Mouse (Mus musculus) forebrain, embryonic 13.5 days (tissue): ENCODE data around the gene Sstr3. TPM values are rescaled to one million over a fixed set of nuclear protein-coding genes. Genes with fewer than 3 reads are reported as not detected.

Experiments
- ATAC-seq: fragments of 200-750 bp; cut with Nextera tagmentation; 2 replicates; pipeline ENCODE4 v1.8.0; 2017
- H3K27ac ChIP-seq: fragments of 300-500 bp; sonication (generic); 2 replicates; pipeline ENCODE4 v1.5.1; 2015; ENCODE audit warnings: inconsistent platforms, mild to moderate bottlenecking, moderate library complexity
- H3K27me3 ChIP-seq: fragments of 300-500 bp; sonication (generic); 2 replicates; pipeline ENCODE4 v1.6.1; 2015; ENCODE audit warnings: mild to moderate bottlenecking, inconsistent platforms
- H3K36me3 ChIP-seq: fragments of 300-500 bp; sonication (generic); 2 replicates; pipeline ENCODE4 v1.6.1; 2015; ENCODE audit warnings: mild to moderate bottlenecking, inconsistent platforms; ENCODE audit not compliant: poor library complexity, severe bottlenecking
- H3K4me1 ChIP-seq: fragments of 300-500 bp; sonication (generic); 2 replicates; pipeline ENCODE4 v1.6.1; 2015; ENCODE audit warnings: inconsistent platforms
- H3K4me2 ChIP-seq: fragments of 300-500 bp; sonication (generic); 2 replicates; pipeline ENCODE4 v1.6.1; 2015; ENCODE audit warnings: inconsistent platforms, mild to moderate bottlenecking, moderate library complexity
- H3K4me3 ChIP-seq: fragments of 300-500 bp; sonication (generic); 2 replicates; pipeline ENCODE4 v1.5.1; 2015; ENCODE audit warnings: mild to moderate bottlenecking, inconsistent platforms
- H3K9ac ChIP-seq: fragments of 300-500 bp; sonication (generic); 2 replicates; pipeline ENCODE4 v1.6.1; 2015; ENCODE audit warnings: mild to moderate bottlenecking, inconsistent platforms
- H3K9me3 ChIP-seq: fragments of 300-500 bp; sonication (generic); replicated peaks from 2 replicates; pipeline ENCODE4 v1.6.1; 2016; ENCODE audit warnings: inconsistent platforms
- WGBS: fragments of 180-500 bp; shearing (Covaris S2); methylation state at CpG from one replicate; pipeline ENCODE4 v1.1.7; 2015; 5-methylcytosine and 5-hydroxymethylcytosine counted together
- polyA plus RNA-seq: library from polyadenylated mRNA; unstranded; fragments of >200 nt; fragmentation: Nextera tagmentation; extraction: Ambion mirVana; gene quantifications from 2 replicates; pipeline ENCODE4 v1.2.1, GENCODE M21; 2015

The Sstr3 gene
- polyA plus RNA-seq, 1 experiment from 2014 or later = 1.4 TPM

DNA sequence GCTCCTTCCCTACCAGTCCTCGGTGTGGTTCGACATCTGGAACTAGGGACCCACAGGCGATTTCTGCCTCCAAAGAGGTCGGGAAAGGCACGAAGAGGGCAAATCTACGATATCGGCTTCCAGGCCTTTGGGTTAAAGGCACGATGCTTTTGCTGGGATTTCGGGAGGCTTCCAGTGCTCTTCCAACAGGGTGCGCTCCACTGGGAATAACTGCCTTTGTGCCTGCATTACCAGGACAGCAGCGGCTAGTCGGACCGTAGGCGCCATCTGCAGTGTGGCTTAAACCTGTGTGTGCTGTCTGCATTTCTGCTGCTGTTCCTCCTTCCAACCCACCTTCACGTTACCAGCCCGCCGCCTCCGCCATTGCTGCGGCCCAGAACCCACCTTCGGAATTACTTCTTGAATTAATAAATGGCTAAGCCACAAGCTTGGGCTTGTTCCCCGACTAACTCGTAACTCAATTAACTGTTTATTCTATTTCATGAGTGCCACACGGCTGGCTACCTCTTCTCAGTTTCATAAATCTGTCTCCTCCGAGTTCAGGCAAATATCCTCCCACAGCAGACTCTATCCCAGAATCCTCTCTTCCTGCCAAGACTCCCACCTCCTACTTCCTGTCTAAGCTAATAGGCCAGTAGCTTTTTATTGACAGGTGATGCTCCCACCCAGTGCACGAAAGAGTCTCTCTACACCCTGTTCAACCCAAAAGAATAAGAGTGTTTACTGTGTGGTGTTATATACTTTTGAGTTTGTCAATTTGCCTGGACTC, 10.2 kb upstream of the Sstr3 start:
- no peak for ATAC-seq
- 68% methylated on average over 25 of the region's 25 CpGs for WGBS

DNA sequence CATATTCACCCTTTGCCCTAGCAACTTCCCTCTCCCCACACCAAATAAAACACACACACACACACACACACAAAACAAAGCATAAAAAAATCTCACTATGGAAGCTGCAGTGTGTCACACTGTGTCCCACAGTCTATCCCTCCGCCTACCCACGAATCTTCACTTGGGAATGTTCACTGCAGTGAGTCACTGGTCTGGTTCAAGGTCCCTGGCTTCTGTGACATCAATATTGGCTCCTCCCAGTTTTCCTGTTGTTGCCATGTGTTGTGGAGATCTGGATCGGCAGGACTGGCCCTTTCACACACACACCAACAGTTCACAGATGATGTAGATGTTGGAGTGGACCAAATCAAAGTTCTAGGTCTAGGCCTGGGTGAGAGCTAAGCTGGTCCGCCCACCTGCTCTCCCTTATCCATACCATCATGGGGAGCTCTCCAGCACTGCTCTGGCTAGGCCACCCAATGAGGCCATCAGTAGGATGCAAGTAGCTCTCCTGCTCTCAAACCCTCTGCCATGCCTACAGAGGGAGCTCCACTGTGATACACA, 4.8 kb upstream of the Sstr3 start:
- WGBS = 83% methylated on average over 4 of the region's 4 CpGs
- H3K36me3 ChIP-seq = no peaks in the 10 kb centered on the region
- H3K9me3 ChIP-seq = peaks cover 14% of the 10 kb centered on the region
- H3K4me2 ChIP-seq = no peak overlapping the region
- H3K27ac ChIP-seq = no peak overlapping the region
- H3K4me3 ChIP-seq = no peak overlapping the region
- H3K27me3 ChIP-seq = no peaks in the 10 kb centered on the region
- ATAC-seq = no peak
- H3K4me1 ChIP-seq = peaks cover 8% of the 10 kb centered on the region; the same call in 1 of the 2 replicates
- H3K9ac ChIP-seq = no peak overlapping the region

More for the DNA sequence above, 10.2 kb upstream of the Sstr3 start:
- H3K4me2 ChIP-seq = no peak overlapping the region
- H3K27me3 ChIP-seq = no peaks in the 10 kb centered on the region
- H3K9me3 ChIP-seq = peaks cover 14% of the 10 kb centered on the region
- no peaks in the 10 kb centered on the region for H3K4me1 ChIP-seq
- H3K36me3 ChIP-seq = no peaks in the 10 kb centered on the region
- no peak overlapping the region for H3K4me3 ChIP-seq
- H3K9ac ChIP-seq = no peak overlapping the region
- H3K27ac ChIP-seq = no peak overlapping the region

GRCm38 (mm10) chr15:78548711-78549110, 4.2 kb upstream of the Sstr3 start:
- Histone ChIP-seq H3K4me3 (no peak overlapping the region), H3K27ac (no peak overlapping the region), H3K36me3 (no peaks in the 10 kb centered on the region), H3K9me3 (peaks cover 14% of the 10 kb centered on the region), H3K4me1 (peaks cover 12% of the 10 kb centered on the region; the same call in 1 of the 2 replicates), H3K9ac (no peak overlapping the region), H3K4me2 (no peak overlapping the region), H3K27me3 (no peaks in the 10 kb centered on the region)
- ATAC-seq = no peak
- whole genome bisulfite sequencing = 70% methylated on average over 8 of the region's 8 CpGs

GRCm38 (mm10) chr15:78548336-78548665, 3.8 kb upstream of the Sstr3 start:
- Histone ChIP-seq H3K36me3 (no peaks in the 10 kb centered on the region), H3K9me3 (peaks cover 14% of the 10 kb centered on the region), H3K27ac (no peak overlapping the region), H3K4me3 (no peak overlapping the region), H3K4me2 (no peak overlapping the region), H3K9ac (0 out of 2 replicates have a peak overlapping the region, but pooled peaks have one; percentile 34), H3K4me1 (peaks cover 13% of the 10 kb centered on the region; the same call in 1 of the 2 replicates), H3K27me3 (no peaks in the 10 kb centered on the region)
- ATAC-seq = no peak
- WGBS = 28% methylated on average over 3 of the region's 3 CpGs

- Histone ChIP-seq H3K9ac (0 out of 2 replicates have a peak overlapping the region, but pooled peaks have one; percentile 34), H3K27me3 (no peaks in the 10 kb centered on the region), H3K27ac (no peak overlapping the region), H3K36me3 (no peaks in the 10 kb centered on the region), H3K4me1 (peaks cover 20% of the 10 kb centered on the region), H3K4me2 (no peak overlapping the region), H3K4me3 (no peak overlapping the region), H3K9me3 (peaks cover 13% of the 10 kb centered on the region)
- WGBS = 50% methylated on average over 5 of the region's 5 CpGs
- ATAC-seq = no peak
Measured at GRCm38 (mm10) chr15:78547415-78548335, 3.2 kb upstream of the Sstr3 start.

- Histone ChIP-seq H3K9ac (no peak overlapping the region), H3K4me3 (no peak overlapping the region), H3K4me1 (peaks cover 36% of the 10 kb centered on the region), H3K9me3 (peaks cover 4% of the 10 kb centered on the region), H3K27me3 (no peaks in the 10 kb centered on the region), H3K36me3 (no peaks in the 10 kb centered on the region), H3K27ac (no peak overlapping the region), H3K4me2 (no peak overlapping the region)
- WGBS = 80% methylated on average over 4 of the region's 4 CpGs
- ATAC-seq = no peak
Measured at GRCm38 (mm10) chr15:78546060-78546459, 1.6 kb upstream of the Sstr3 start.

GRCm38 (mm10) chr15:78544041-78544440, 444 bp downstream of the Sstr3 start:
- Histone ChIP-seq H3K9me3 (no peaks in the 10 kb centered on the region), H3K4me1 (peaks cover 37% of the 10 kb centered on the region), H3K27me3 (no peaks in the 10 kb centered on the region), H3K9ac (peak overlapping the region; percentile 34; the same call in 1 of the 2 replicates), H3K27ac (no peak overlapping the region), H3K36me3 (no peaks in the 10 kb centered on the region), H3K4me2 (peak overlapping the region; percentile 43), H3K4me3 (no peak overlapping the region)
- WGBS = 79% methylated on average over 15 of the region's 15 CpGs
- no peak for ATAC-seq

DNA sequence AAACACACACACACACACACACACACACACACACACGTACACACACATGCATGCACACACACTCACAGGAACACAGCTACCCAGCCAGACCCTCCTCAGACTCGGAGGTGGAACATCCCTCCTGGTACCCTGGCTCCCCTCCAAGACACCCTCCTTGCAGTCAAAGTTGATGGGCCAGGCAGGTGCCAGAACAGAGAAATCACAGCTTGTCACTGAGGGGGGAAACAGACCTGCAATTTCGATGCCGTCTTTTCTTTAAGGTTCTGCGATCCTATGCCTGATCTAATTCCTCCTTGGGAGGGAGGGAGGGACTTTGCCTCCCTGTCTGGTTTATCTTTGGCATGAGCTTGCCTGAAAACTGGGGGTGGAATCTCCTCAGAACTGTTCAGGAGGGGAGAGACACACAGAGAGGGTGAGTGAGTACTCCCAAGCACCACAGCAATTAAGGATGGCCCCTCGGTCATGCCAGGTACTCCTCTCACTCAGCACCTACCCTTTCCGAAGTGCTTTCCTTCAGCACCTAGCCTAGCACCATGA, 1.6 kb downstream of the Sstr3 start:
- no peaks in the 10 kb centered on the region for H3K9me3 ChIP-seq
- H3K4me1 ChIP-seq = peaks cover 37% of the 10 kb centered on the region
- H3K36me3 ChIP-seq = no peaks in the 10 kb centered on the region
- 54% methylated on average over 7 of the region's 7 CpGs for WGBS
- no peak overlapping the region for H3K4me3 ChIP-seq
- no peaks in the 10 kb centered on the region for H3K27me3 ChIP-seq
- H3K9ac ChIP-seq = no peak overlapping the region
- peak; percentile 52; the same call in 1 of the 2 replicates for ATAC-seq
- H3K4me2 ChIP-seq = peak overlapping the region; percentile 10
- H3K27ac ChIP-seq = peak overlapping the region; percentile 35

- Histone ChIP-seq H3K27ac (peak overlapping the region; percentile 35), H3K27me3 (no peaks in the 10 kb centered on the region), H3K9me3 (no peaks in the 10 kb centered on the region), H3K4me2 (peak overlapping the region; percentile 10; the same call in 1 of the 2 replicates), H3K9ac (no peak overlapping the region), H3K4me1 (peaks cover 37% of the 10 kb centered on the region), H3K4me3 (no peak overlapping the region), H3K36me3 (no peaks in the 10 kb centered on the region)
- ATAC-seq = no peak
- WGBS = 89% methylated on average over 3 of the region's 3 CpGs
Measured at GRCm38 (mm10) chr15:78542098-78542766, 2.3 kb downstream of the Sstr3 start.

GRCm38 (mm10) chr15:78541606-78542005, 2.9 kb downstream of the Sstr3 start:
- ATAC-seq = peak; percentile 66
- peaks cover 37% of the 10 kb centered on the region for H3K4me1 ChIP-seq
- no peak overlapping the region for H3K4me3 ChIP-seq
- 47% methylated on average over 3 of the region's 3 CpGs for WGBS
- H3K36me3 ChIP-seq = no peaks in the 10 kb centered on the region
- H3K4me2 ChIP-seq = 0 out of 2 replicates have a peak overlapping the region, but pooled peaks have one; percentile 10
- H3K27me3 ChIP-seq = no peaks in the 10 kb centered on the region
- peak overlapping the region; percentile 62 for H3K27ac ChIP-seq
- no peaks in the 10 kb centered on the region for H3K9me3 ChIP-seq
- peak overlapping the region; percentile 8; the same call in 1 of the 2 replicates for H3K9ac ChIP-seq

DNA sequence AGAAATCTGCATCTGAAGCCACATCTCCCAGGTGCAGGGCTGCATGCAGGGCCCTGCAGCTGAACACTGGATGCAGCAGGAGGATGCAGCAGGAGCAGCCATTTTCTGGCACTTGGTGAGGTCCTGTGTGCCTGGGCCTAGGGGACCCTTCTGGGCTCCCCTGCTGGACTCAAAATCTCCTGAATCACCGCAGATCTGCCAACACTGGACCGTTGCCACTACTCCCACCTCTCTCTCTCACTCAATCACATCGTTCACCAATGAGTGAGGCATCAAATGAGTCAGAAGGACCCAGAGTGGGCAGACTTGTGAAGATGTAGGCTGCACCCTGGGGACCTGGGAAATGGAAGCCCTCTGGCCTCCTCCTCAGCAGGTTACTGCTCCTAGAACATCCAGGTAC, 3.4 kb downstream of the Sstr3 start:
- 76% methylated on average over 3 of the region's 3 CpGs for WGBS
- no peak for ATAC-seq
- H3K4me2 ChIP-seq = no peak overlapping the region
- peak overlapping the region; percentile 62 for H3K27ac ChIP-seq
- H3K9me3 ChIP-seq = no peaks in the 10 kb centered on the region
- no peaks in the 10 kb centered on the region for H3K36me3 ChIP-seq
- H3K27me3 ChIP-seq = no peaks in the 10 kb centered on the region
- peaks cover 37% of the 10 kb centered on the region for H3K4me1 ChIP-seq
- H3K9ac ChIP-seq = no peak overlapping the region
- H3K4me3 ChIP-seq = no peak overlapping the region
